Mouse (Mus musculus) heart, postnatal 0 days (tissue): ENCODE results near the gene Rflna. TPM values are rescaled to one million over a fixed set of nuclear protein-coding genes. Genes with fewer than 3 reads are reported as not detected.

Experiments
- ATAC-seq: fragments of 200-750 bp; cut with Nextera tagmentation; 2 replicates; pipeline ENCODE4 v1.8.0; 2017; ENCODE audit warnings: low read depth, moderate number of reproducible peaks, moderate library complexity; ENCODE audit not compliant: insufficient read depth
- DNase-seq: peaks from one replicate; pipeline ENCODE4 v3.0.0-alpha.2; 2016; ENCODE audit warnings: low spot score
- H3K27ac ChIP-seq: fragments of 300-500 bp; sonication (generic); 2 replicates; pipeline ENCODE4 v1.5.1; 2014; ENCODE audit warnings: low read depth, mild to moderate bottlenecking
- H3K27me3 ChIP-seq: fragments of 300-500 bp; sonication (generic); 2 replicates; pipeline ENCODE4 v1.6.1; 2014; ENCODE audit warnings: low read length, mixed read lengths; ENCODE audit not compliant: control insufficient read depth, insufficient read depth
- H3K36me3 ChIP-seq: fragments of 300-500 bp; sonication (generic); replicated peaks from 2 replicates; pipeline ENCODE4 v1.6.1; 2014; ENCODE audit warnings: low read length, mixed read lengths; ENCODE audit not compliant: control insufficient read depth, insufficient read depth
- H3K4me1 ChIP-seq: fragments of 300-500 bp; sonication (generic); 2 replicates; pipeline ENCODE4 v1.6.1; 2014; ENCODE audit warnings: antibody characterized with exemption; ENCODE audit not compliant: control insufficient read depth, insufficient read depth
- H3K4me2 ChIP-seq: fragments of 300-500 bp; sonication (generic); 2 replicates; pipeline ENCODE4 v1.6.1; 2014; ENCODE audit warnings: low read depth, mild to moderate bottlenecking, low read length, moderate library complexity
- H3K4me3 ChIP-seq: fragments of 300-500 bp; sonication (generic); 2 replicates; pipeline ENCODE4 v1.5.1; 2014; ENCODE audit warnings: low read depth, low read length
- H3K9ac ChIP-seq: fragments of 300-500 bp; sonication (generic); replicated peaks from 2 replicates; pipeline ENCODE4 v1.6.1; 2014; ENCODE audit warnings: low read depth, low read length, mixed read lengths
- H3K9me3 ChIP-seq: fragments of 300-500 bp; sonication (generic); replicated peaks from 2 replicates; pipeline ENCODE4 v1.6.1; 2016; ENCODE audit warnings: low read length; ENCODE audit not compliant: control insufficient read depth
- CTCF ChIP-seq: IDR thresholded peaks from 2 replicates; pipeline ENCODE4 v1.5.1; 2016; ENCODE audit warnings: antibody characterized with exemption, control low read depth, low read depth
- EP300 ChIP-seq: IDR thresholded peaks from 2 replicates; pipeline ENCODE4 v1.6.1; 2016; ENCODE audit warnings: antibody characterized with exemption, low read depth
- WGBS: fragments of 180-500 bp; shearing (Covaris S2); extraction: QIAGEN DNeasy Blood & Tissue Kit; methylation state at CpG from one replicate; pipeline ENCODE4 v1.1.7; 2014; 5-methylcytosine and 5-hydroxymethylcytosine counted together
- polyA plus RNA-seq: library from polyadenylated mRNA; unstranded; fragments of >200 nt; fragmentation: Nextera tagmentation; extraction: Ambion mirVana; gene quantifications from 2 replicates; pipeline ENCODE4 v1.2.1, GENCODE M21; 2015
- total RNA-seq: library from RNA; depleted of rRNA; stranded (reverse); fragments of >200 nt; gene quantifications from 2 replicates; pipeline ENCODE4 v1.2.3, GENCODE M21; 2014; ENCODE audit warnings: low replicate concordance; rRNA removed

Rflna gene
- total RNA-seq (not detected in 2 replicates), polyA plus RNA-seq (0.73 and 0.85 TPM in 2 replicates)

DNA sequence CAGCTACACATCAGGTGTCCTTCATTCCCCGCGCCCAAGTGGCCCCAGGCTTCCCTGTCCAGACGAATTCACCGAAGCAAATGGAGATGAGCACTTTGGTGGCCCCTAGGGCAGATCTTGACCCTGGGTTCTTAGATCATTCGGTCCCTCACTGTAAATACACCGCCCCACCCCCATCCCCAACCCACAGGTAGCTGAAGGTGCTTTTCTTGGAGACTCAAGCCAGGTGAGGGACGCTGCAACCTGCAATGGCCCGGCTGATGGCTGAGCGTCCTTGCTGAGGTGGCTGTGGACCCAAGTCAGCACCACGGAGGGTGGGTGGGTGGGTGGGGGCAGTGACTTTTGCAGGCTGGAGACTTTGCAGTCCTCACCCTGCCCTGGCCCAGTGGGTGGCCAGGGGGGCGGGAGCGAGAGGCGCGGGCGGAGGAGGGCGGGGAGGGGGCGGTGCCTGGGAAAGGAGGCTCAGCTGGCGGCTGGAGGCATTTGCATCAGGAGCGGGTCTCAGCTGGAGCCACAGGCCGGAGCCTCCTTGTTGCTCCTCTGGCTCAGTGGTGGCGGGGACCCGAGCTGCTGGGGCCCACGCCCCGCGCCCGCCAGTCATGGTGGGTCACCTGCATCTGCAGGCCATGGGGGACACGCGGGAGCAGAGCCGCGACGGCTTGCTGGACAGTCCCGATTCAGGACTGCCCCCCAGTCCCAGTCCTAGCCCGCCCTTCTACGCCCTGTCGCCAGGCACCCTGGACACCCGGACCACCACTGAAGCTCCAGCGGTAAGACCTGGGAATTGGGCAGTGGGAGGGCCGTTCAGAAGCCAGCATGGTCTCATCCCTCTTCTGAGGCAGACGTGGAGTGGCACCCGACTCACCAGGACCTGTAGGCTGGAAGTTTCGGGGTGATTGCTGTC is at the start of gene Rflna:
TSS of gene Rflna (plus strand) at position 253 of the 904 bp plus-strand sequence.
- Histone ChIP-seq H3K27me3 (peaks cover 28% of the 10 kb centered on the region), H3K9me3 (no peaks in the 10 kb centered on the region), H3K27ac (no peak within 1 kb of the TSS), H3K4me3 (peak within 1 kb of the TSS; percentile 32), H3K4me2 (peak within 1 kb of the TSS; percentile 55), H3K36me3 (no peaks in the 10 kb centered on the region), H3K9ac (0 out of 2 replicates have a peak within 1 kb of the TSS, but pooled peaks have one; percentile 20), H3K4me1 (peaks cover 17% of the 10 kb centered on the region)
- ATAC-seq (peak; percentile 52; the same call in 1 of the 2 replicates), DNase-seq (no peak)
- 7% methylated on average over 39 of the region's 41 CpGs for WGBS
- TF ChIP-seq EP300 (no peak), CTCF (no peak)

DNA sequence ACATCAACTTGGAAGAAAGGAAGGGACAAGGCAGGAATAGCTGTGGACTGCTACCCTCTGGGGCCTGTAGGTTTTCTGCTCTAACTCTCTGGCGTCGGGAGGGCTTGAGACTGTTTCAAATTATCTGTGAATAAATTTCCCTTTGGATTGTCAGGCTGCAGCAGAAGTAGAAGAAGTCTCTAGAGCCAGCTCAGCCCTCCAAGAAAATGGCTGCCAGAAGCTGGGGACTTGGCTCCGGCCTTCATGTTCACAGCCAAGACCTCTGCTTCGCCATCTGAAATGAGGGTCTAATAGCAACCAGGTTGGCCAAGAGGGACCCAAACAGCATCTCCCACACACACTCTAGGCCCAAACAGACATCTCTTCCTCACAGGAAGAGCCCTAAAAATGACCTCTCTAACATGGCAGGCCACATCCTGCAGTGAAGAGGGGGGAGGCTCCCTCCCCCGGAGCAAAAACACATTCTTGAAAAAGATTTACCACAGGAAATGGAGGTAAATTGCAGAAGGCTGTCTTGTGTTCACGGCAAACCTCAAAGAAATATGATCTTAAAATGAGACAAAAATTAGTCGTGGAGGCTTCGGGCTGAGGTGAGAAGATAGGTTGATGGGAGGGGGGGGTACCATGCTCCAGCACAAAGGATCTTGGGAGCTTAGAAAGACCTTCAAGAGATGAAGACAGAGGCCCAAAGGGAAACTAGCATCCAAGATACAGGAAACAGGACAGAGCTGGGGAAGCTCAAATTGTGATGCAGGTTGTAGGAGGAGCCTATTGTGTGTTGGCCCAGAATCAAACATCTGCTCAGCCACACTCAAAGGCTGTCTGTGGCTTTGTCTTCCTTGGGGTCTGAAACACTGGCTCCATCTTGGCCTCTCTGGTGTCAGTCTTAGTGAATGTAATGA is 48.4 kb upstream of the Rflna start:
- peak; percentile 57; the same call in 1 of the 2 replicates for ATAC-seq

DNA sequence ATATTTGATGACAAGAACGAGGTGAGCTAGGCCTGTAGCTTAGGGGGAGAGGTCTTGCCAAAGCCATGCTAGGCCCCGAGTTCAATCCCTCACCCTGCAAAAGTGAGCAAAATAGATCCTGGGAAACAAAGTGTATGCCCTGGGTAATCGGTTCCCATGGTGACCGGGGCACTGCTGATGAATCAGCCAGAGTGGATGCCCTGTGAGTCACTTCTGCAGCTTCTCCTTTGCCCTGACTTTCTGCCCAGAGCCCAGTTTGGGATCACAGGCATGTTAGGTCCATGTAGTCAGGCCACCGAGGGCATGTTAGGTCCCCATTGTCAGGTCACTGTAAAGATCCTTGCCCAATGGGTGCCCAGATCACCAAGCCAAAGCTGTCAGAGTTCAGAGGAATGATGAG is 45.5 kb upstream of the Rflna start:
- Histone ChIP-seq H3K4me2 (no peak overlapping the region), H3K27me3 (no peaks in the 10 kb centered on the region), H3K9ac (no peak overlapping the region), H3K4me1 (peaks cover 14% of the 10 kb centered on the region), H3K4me3 (no peak overlapping the region), H3K27ac (no peak overlapping the region), H3K36me3 (no peaks in the 10 kb centered on the region), H3K9me3 (peaks cover 7% of the 10 kb centered on the region; the same call in 1 of the 2 replicates)
- TF ChIP-seq CTCF (no peak), EP300 (no peak)
- 78% methylated on average over 5 of the region's 5 CpGs for WGBS
- ATAC-seq = no peak
- DNase-seq = no peak

More for the DNA sequence above, 48.4 kb upstream of the Rflna start:
- Histone ChIP-seq H3K4me1 (no peaks in the 10 kb centered on the region), H3K27me3 (no peaks in the 10 kb centered on the region), H3K27ac (peak overlapping the region; percentile 74), H3K36me3 (no peaks in the 10 kb centered on the region), H3K4me3 (no peak overlapping the region), H3K9me3 (peaks cover 7% of the 10 kb centered on the region; the same call in 1 of the 2 replicates), H3K4me2 (no peak overlapping the region), H3K9ac (no peak overlapping the region)
- DNase-seq = no peak
- no peak for TF ChIP-seq CTCF
- TF ChIP-seq EP300 = no peak
- 73% methylated on average over 8 of the region's 8 CpGs for WGBS

DNA sequence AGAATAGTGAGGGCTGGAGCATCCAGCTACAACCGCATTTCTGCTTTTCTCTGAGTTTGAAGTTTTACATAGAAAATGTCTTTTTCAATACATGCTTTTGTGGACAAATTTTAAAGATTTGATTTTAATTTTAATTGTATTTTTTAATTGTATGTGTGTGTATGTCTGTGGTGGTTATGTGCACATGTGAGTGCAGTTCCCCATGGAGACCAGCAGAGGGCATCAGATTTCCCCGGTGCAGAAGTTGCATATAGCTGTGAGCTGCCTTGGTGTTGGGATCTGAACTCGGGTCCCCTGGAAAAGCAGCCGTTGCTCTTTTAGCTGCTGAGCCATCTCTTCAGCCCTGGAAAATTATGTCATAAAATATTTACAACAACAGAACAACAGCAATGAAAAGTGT is 43.9 kb upstream of the Rflna start:
- Histone ChIP-seq H3K4me3 (no peak overlapping the region), H3K27me3 (no peaks in the 10 kb centered on the region), H3K4me2 (no peak overlapping the region), H3K36me3 (no peaks in the 10 kb centered on the region), H3K9me3 (peaks cover 7% of the 10 kb centered on the region; the same call in 1 of the 2 replicates), H3K9ac (no peak overlapping the region), H3K4me1 (peaks cover 14% of the 10 kb centered on the region), H3K27ac (no peak overlapping the region)
- no peak for ATAC-seq
- WGBS = 97% methylated on average over 4 of the region's 4 CpGs
- TF ChIP-seq CTCF (no peak), EP300 (no peak)
- no peak for DNase-seq
